Mouse (Mus musculus) liver, postnatal 0 days (tissue): Measurements from ENCODE around the gene Olfr1307. TPM values are rescaled to one million over a fixed set of nuclear protein-coding genes. Genes with fewer than 3 reads are reported as not detected.

ENCODE experiments used
- ATAC-seq: fragments of 200-750 bp; cut with Nextera tagmentation; 2 replicates; pipeline ENCODE4 v1.8.0; 2017; ENCODE audit warnings: mild to moderate bottlenecking, moderate library complexity
- DNase-seq: peaks from one replicate; pipeline ENCODE4 v3.0.0-alpha.2; 2016
- H3K27ac ChIP-seq: fragments of 300-500 bp; sonication (generic); 2 replicates; pipeline ENCODE4 v1.5.1; 2014; ENCODE audit warnings: antibody characterized with exemption, moderate library complexity, mild to moderate bottlenecking, low read depth
- H3K27me3 ChIP-seq: fragments of 300-500 bp; sonication (generic); 2 replicates; pipeline ENCODE4 v1.6.1; 2014; ENCODE audit warnings: low read length, control low read depth, mixed read lengths; ENCODE audit not compliant: insufficient read depth
- H3K36me3 ChIP-seq: fragments of 300-500 bp; sonication (generic); replicated peaks from 2 replicates; pipeline ENCODE4 v1.6.1; 2014; ENCODE audit warnings: mild to moderate bottlenecking, control low read depth, low read length, moderate library complexity, mixed read lengths; ENCODE audit not compliant: insufficient read depth
- H3K4me1 ChIP-seq: fragments of 300-500 bp; sonication (generic); 2 replicates; pipeline ENCODE4 v1.6.1; 2014; ENCODE audit warnings: antibody characterized with exemption, mild to moderate bottlenecking, control low read depth; ENCODE audit not compliant: insufficient read depth
- H3K4me2 ChIP-seq: fragments of 300-500 bp; sonication (generic); 2 replicates; pipeline ENCODE4 v1.6.1; 2014; ENCODE audit warnings: low read depth, mild to moderate bottlenecking, low read length, moderate library complexity, mixed read lengths
- H3K4me3 ChIP-seq: fragments of 300-500 bp; sonication (generic); 2 replicates; pipeline ENCODE4 v1.5.1; 2014; ENCODE audit warnings: low read depth, low read length
- H3K9ac ChIP-seq: fragments of 300-500 bp; sonication (generic); replicated peaks from 2 replicates; pipeline ENCODE4 v1.6.1; 2014; ENCODE audit warnings: mild to moderate bottlenecking, moderate library complexity
- H3K9me3 ChIP-seq: fragments of 300-500 bp; sonication (generic); 2 replicates; pipeline ENCODE4 v1.6.1; 2016; ENCODE audit warnings: mild to moderate bottlenecking, control low read depth, low read length, mixed read lengths
- CTCF ChIP-seq: sonication (generic); IDR thresholded peaks from 2 replicates; pipeline ENCODE4 v1.5.1; 2016; ENCODE audit warnings: antibody characterized with exemption, low read depth
- EP300 ChIP-seq: IDR thresholded peaks from 2 replicates; pipeline ENCODE4 v1.6.1; 2016; ENCODE audit warnings: antibody characterized with exemption, low read depth, mild to moderate bottlenecking
- WGBS: fragments of 180-500 bp; shearing (Covaris S2); extraction: QIAGEN DNeasy Blood & Tissue Kit; methylation state at CpG from one replicate; pipeline ENCODE4 v1.1.7; 2014; ENCODE audit not compliant: insufficient replicate concordance; 5-methylcytosine and 5-hydroxymethylcytosine counted together
- polyA plus RNA-seq: library from polyadenylated mRNA; unstranded; fragments of >200 nt; fragmentation: Nextera tagmentation; extraction: Ambion mirVana; gene quantifications from 2 replicates; pipeline ENCODE4 v1.2.1, GENCODE M21; 2015

The Olfr1307 gene
- not detected in 2 replicates for polyA plus RNA-seq

- TF ChIP-seq CTCF, result no peak
- TF ChIP-seq EP300, result no peak
- H3K4me3 ChIP-seq, result no peak within 1 kb of the TSS
- ATAC-seq (no peak), DNase-seq (no peak)
- H3K4me1 ChIP-seq, result no peaks in the 10 kb centered on the region
- no peaks in the 10 kb centered on the region for H3K36me3 ChIP-seq
- 58% methylated on average over 1 of the region's 1 CpGs for WGBS
- no peaks in the 10 kb centered on the region for H3K27me3 ChIP-seq
- H3K4me2 ChIP-seq, result no peak within 1 kb of the TSS
- no peaks in the 10 kb centered on the region for H3K9me3 ChIP-seq
- no peak within 1 kb of the TSS for H3K9ac ChIP-seq
- H3K27ac ChIP-seq, result no peak within 1 kb of the TSS
These were observed at the start of gene Olfr1307 for GRCm38 (mm10) chr2:111949340-111949739. Olfr1307 (minus strand) TSS chr2:111949440.

- Histone ChIP-seq H3K9ac (no peak within 1 kb of the TSS), H3K27ac (no peak within 1 kb of the TSS), H3K4me2 (no peak within 1 kb of the TSS), H3K4me3 (no peak within 1 kb of the TSS), H3K27me3 (no peaks in the 10 kb centered on the region), H3K9me3 (peaks cover 3% of the 10 kb centered on the region; the same call in 1 of the 2 replicates), H3K36me3 (no peaks in the 10 kb centered on the region), H3K4me1 (no peaks in the 10 kb centered on the region)
- ATAC-seq (no peak), DNase-seq (no peak)
- WGBS, result 44% methylated on average over 1 of the region's 1 CpGs
- TF ChIP-seq EP300 (no peak), CTCF (no peak)
These were observed 40.9 kb upstream of the Olfr1307 start, which contains the start of gene Olfr1309 for GRCm38 (mm10) chr2:111990181-111990580. Olfr1309 (minus strand) TSS chr2:111990281.

- ATAC-seq, result no peak
- no peaks in the 10 kb centered on the region for H3K27me3 ChIP-seq
- WGBS, result 53% methylated on average over 1 of the region's 1 CpGs
- no peak within 1 kb of the TSS for H3K4me2 ChIP-seq
- no peak within 1 kb of the TSS for H3K27ac ChIP-seq
- no peak for TF ChIP-seq CTCF
- TF ChIP-seq EP300, result no peak
- no peak for DNase-seq
- H3K4me1 ChIP-seq, result no peaks in the 10 kb centered on the region
- H3K4me3 ChIP-seq, result no peak within 1 kb of the TSS
- H3K36me3 ChIP-seq, result no peaks in the 10 kb centered on the region
- H3K9ac ChIP-seq, result no peak within 1 kb of the TSS
- no peaks in the 10 kb centered on the region for H3K9me3 ChIP-seq
These were observed 15.6 kb upstream of the Olfr1307 start, which contains the start of gene Olfr1308 for GRCm38 (mm10) chr2:111964844-111965243. Olfr1308 (minus strand) TSS chr2:111964944.

GRCm38 (mm10) chr2:111916171-111916570 is 33.1 kb downstream of the Olfr1307 start, which contains the start of gene Olfr1306:
Olfr1306 (minus strand) TSS chr2:111916271.
- ATAC-seq, result no peak
- no peaks in the 10 kb centered on the region for H3K9me3 ChIP-seq
- H3K27me3 ChIP-seq, result no peaks in the 10 kb centered on the region
- no peaks in the 10 kb centered on the region for H3K4me1 ChIP-seq
- DNase-seq, result no peak
- H3K9ac ChIP-seq, result no peak within 1 kb of the TSS
- no peak within 1 kb of the TSS for H3K4me3 ChIP-seq
- 69% methylated on average over 1 of the region's 1 CpGs for WGBS
- no peaks in the 10 kb centered on the region for H3K36me3 ChIP-seq
- H3K4me2 ChIP-seq, result no peak within 1 kb of the TSS
- TF ChIP-seq CTCF, result no peak
- no peak for TF ChIP-seq EP300
- H3K27ac ChIP-seq, result no peak within 1 kb of the TSS

Other genes starting within 250 kb of the Olfr1307 start
- not detected in 2 replicates for gene Olfr1301, start 198.4 kb downstream of the Olfr1307 start, polyA plus RNA-seq
- gene Olfr1302, start 172.0 kb downstream of the Olfr1307 start, polyA plus RNA-seq, result not detected in 2 replicates
- gene Olfr1303, start 129.1 kb downstream of the Olfr1307 start, polyA plus RNA-seq, result not detected in 2 replicates
- gene Olfr1305, start 72.3 kb downstream of the Olfr1307 start, polyA plus RNA-seq, result not detected in 2 replicates
- not detected in 2 replicates for gene Olfr1306, start 33.2 kb downstream of the Olfr1307 start, polyA plus RNA-seq
- not detected in 2 replicates for gene Olfr1308, start 15.5 kb upstream of the Olfr1307 start, polyA plus RNA-seq
- not detected in 2 replicates for gene Olfr1309, start 40.8 kb upstream of the Olfr1307 start, polyA plus RNA-seq
- gene Olfr1310, start 63.3 kb upstream of the Olfr1307 start, polyA plus RNA-seq, result not detected in 2 replicates
- gene Olfr1311, start 75.0 kb upstream of the Olfr1307 start, polyA plus RNA-seq, result not detected in 2 replicates
- not detected in 2 replicates for gene Olfr1312, start 100.8 kb upstream of the Olfr1307 start, polyA plus RNA-seq
- not detected in 2 replicates for gene Olfr1313, start 128.4 kb upstream of the Olfr1307 start, polyA plus RNA-seq
- gene Olfr1314, start 147.3 kb upstream of the Olfr1307 start, polyA plus RNA-seq, result not detected in 2 replicates
- not detected in 2 replicates for gene Olfr1315-ps1, start 166.0 kb upstream of the Olfr1307 start, polyA plus RNA-seq
- not detected in 2 replicates for gene Olfr1316, start 185.5 kb upstream of the Olfr1307 start, polyA plus RNA-seq
- gene Olfr1317, start 190.9 kb upstream of the Olfr1307 start, polyA plus RNA-seq, result not detected in 2 replicates
- not detected in 2 replicates for gene Olfr1318, start 204.8 kb upstream of the Olfr1307 start, polyA plus RNA-seq